Mouse (Mus musculus): ENCODE data around the gene Casc3. TPM values are rescaled to one million over a fixed set of nuclear protein-coding genes. Genes with fewer than 3 reads are reported as not detected.

Casc3 gene
- polyA plus RNA-seq, 1 experiment, result 10.6 TPM

- Histone ChIP-seq H3K9me3 (no peaks in the 10 kb centered on the region), H3K4me3 (replicated peaks) (peak overlapping the region; percentile 96), H3K4me1 (peaks cover 89% of the 10 kb centered on the region), H3K36me3 (replicated peaks; ENCODE audit: low read length) (peaks cover 3% of the 10 kb centered on the region), H3K27me3 (replicated peaks) (no peaks in the 10 kb centered on the region)
- TF ChIP-seq FLI1 (IDR thresholded peaks at IDR 0.05; ENCODE audit: low read length) (no peak), GATA1 (IDR thresholded peaks at IDR 0.05; ENCODE audit: borderline replicate concordance, low read length) (no peak)
These were observed 16.6 kb upstream of the Casc3 start for GRCm38 (mm10) chr11:98788139-98788538.

- no peaks in the 10 kb centered on the region for H3K27me3 ChIP-seq (replicated peaks)
- peaks cover 3% of the 10 kb centered on the region for H3K36me3 ChIP-seq (replicated peaks; ENCODE audit: low read length)
- peaks cover 89% of the 10 kb centered on the region for H3K4me1 ChIP-seq
- H3K9me3 ChIP-seq, result no peaks in the 10 kb centered on the region
- H3K4me3 ChIP-seq (replicated peaks), result peak overlapping the region; percentile 96
- TF ChIP-seq FLI1 (IDR thresholded peaks at IDR 0.05; ENCODE audit: low read length) (no peak), GATA1 (IDR thresholded peaks at IDR 0.05; ENCODE audit: borderline replicate concordance, low read length) (no peak)
These were observed 16.0 kb upstream of the Casc3 start for GRCm38 (mm10) chr11:98788550-98789218.

GRCm38 (mm10) chr11:98789219-98789807 is 15.4 kb upstream of the Casc3 start:
- peaks cover 89% of the 10 kb centered on the region for H3K4me1 ChIP-seq
- H3K9me3 ChIP-seq, result no peaks in the 10 kb centered on the region
- H3K27me3 ChIP-seq (replicated peaks), result no peaks in the 10 kb centered on the region
- peaks cover 3% of the 10 kb centered on the region for H3K36me3 ChIP-seq (replicated peaks; ENCODE audit: low read length)
- H3K4me3 ChIP-seq (replicated peaks), result peak overlapping the region; percentile 96
- TF ChIP-seq GATA1 (IDR thresholded peaks at IDR 0.05; ENCODE audit: borderline replicate concordance, low read length) (no peak), FLI1 (IDR thresholded peaks at IDR 0.05; ENCODE audit: low read length) (no peak)

- TF ChIP-seq GATA1 (IDR thresholded peaks at IDR 0.05; ENCODE audit: borderline replicate concordance, low read length), result no peak
- TF ChIP-seq FLI1 (IDR thresholded peaks at IDR 0.05; ENCODE audit: low read length), result no peak
- peaks cover 3% of the 10 kb centered on the region for H3K36me3 ChIP-seq (replicated peaks; ENCODE audit: low read length)
- H3K27me3 ChIP-seq (replicated peaks), result no peaks in the 10 kb centered on the region
- no peaks in the 10 kb centered on the region for H3K9me3 ChIP-seq
- peak overlapping the region; percentile 96 for H3K4me3 ChIP-seq (replicated peaks)
- peaks cover 85% of the 10 kb centered on the region for H3K4me1 ChIP-seq
These were observed 14.9 kb upstream of the Casc3 start for GRCm38 (mm10) chr11:98789824-98790223.

- Histone ChIP-seq H3K9me3 (no peaks in the 10 kb centered on the region), H3K36me3 (replicated peaks; ENCODE audit: low read length) (peaks cover 3% of the 10 kb centered on the region), H3K4me1 (peaks cover 76% of the 10 kb centered on the region), H3K4me3 (replicated peaks) (no peak overlapping the region), H3K27me3 (replicated peaks) (no peaks in the 10 kb centered on the region)
- no peak for TF ChIP-seq FLI1 (IDR thresholded peaks at IDR 0.05; ENCODE audit: low read length)
- TF ChIP-seq GATA1 (IDR thresholded peaks at IDR 0.05; ENCODE audit: borderline replicate concordance, low read length), result no peak
These were observed 14.0 kb upstream of the Casc3 start for GRCm38 (mm10) chr11:98790631-98791205.

- no peak overlapping the region for H3K4me3 ChIP-seq (replicated peaks)
- no peak for TF ChIP-seq GATA1 (IDR thresholded peaks at IDR 0.05; ENCODE audit: borderline replicate concordance, low read length)
- no peaks in the 10 kb centered on the region for H3K9me3 ChIP-seq
- H3K4me1 ChIP-seq, result peaks cover 71% of the 10 kb centered on the region
- H3K27me3 ChIP-seq (replicated peaks), result no peaks in the 10 kb centered on the region
- H3K36me3 ChIP-seq (replicated peaks; ENCODE audit: low read length), result peaks cover 3% of the 10 kb centered on the region
These were observed 13.3 kb upstream of the Casc3 start for GRCm38 (mm10) chr11:98791448-98791847.

- Histone ChIP-seq H3K36me3 (replicated peaks; ENCODE audit: low read length) (peaks cover 3% of the 10 kb centered on the region), H3K9me3 (no peaks in the 10 kb centered on the region), H3K4me1 (peaks cover 71% of the 10 kb centered on the region), H3K4me3 (replicated peaks) (no peak overlapping the region), H3K27me3 (replicated peaks) (no peaks in the 10 kb centered on the region)
- TF ChIP-seq GATA1 (IDR thresholded peaks at IDR 0.05; ENCODE audit: borderline replicate concordance, low read length), result no peak
- TF ChIP-seq FLI1 (IDR thresholded peaks at IDR 0.05; ENCODE audit: low read length), result no peak
These were observed 12.6 kb upstream of the Casc3 start for GRCm38 (mm10) chr11:98792081-98792480.

- peaks cover 25% of the 10 kb centered on the region for H3K36me3 ChIP-seq (replicated peaks; ENCODE audit: low read length)
- TF ChIP-seq GATA1 (IDR thresholded peaks at IDR 0.05; ENCODE audit: borderline replicate concordance, low read length), result no peak
- no peak for TF ChIP-seq FLI1 (IDR thresholded peaks at IDR 0.05; ENCODE audit: low read length)
- H3K27me3 ChIP-seq (replicated peaks), result no peaks in the 10 kb centered on the region
- peak overlapping the region; percentile 99 for H3K4me3 ChIP-seq (replicated peaks)
- peaks cover 71% of the 10 kb centered on the region for H3K4me1 ChIP-seq
- H3K9me3 ChIP-seq, result no peaks in the 10 kb centered on the region
These were observed 10.2 kb upstream of the Casc3 start for GRCm38 (mm10) chr11:98794469-98795014.

- peak within 1 kb of the TSS; percentile 99 for H3K4me3 ChIP-seq (replicated peaks)
- H3K27me3 ChIP-seq (replicated peaks), result no peaks in the 10 kb centered on the region
- peaks cover 68% of the 10 kb centered on the region for H3K4me1 ChIP-seq
- TF ChIP-seq GATA1 (IDR thresholded peaks at IDR 0.05; ENCODE audit: borderline replicate concordance, low read length), result no peak
- no peak for TF ChIP-seq FLI1 (IDR thresholded peaks at IDR 0.05; ENCODE audit: low read length)
- H3K36me3 ChIP-seq (replicated peaks; ENCODE audit: low read length), result peaks cover 31% of the 10 kb centered on the region
- no peaks in the 10 kb centered on the region for H3K9me3 ChIP-seq
These were observed 9.5 kb upstream of the Casc3 start, which contains the start of gene Msl1 for GRCm38 (mm10) chr11:98795015-98795713. Gene Msl1 (plus strand): TSS chr11:98795516.
